Mouse (Mus musculus): Measurements from ENCODE around the gene Ado.

Gene Ado

DNA sequence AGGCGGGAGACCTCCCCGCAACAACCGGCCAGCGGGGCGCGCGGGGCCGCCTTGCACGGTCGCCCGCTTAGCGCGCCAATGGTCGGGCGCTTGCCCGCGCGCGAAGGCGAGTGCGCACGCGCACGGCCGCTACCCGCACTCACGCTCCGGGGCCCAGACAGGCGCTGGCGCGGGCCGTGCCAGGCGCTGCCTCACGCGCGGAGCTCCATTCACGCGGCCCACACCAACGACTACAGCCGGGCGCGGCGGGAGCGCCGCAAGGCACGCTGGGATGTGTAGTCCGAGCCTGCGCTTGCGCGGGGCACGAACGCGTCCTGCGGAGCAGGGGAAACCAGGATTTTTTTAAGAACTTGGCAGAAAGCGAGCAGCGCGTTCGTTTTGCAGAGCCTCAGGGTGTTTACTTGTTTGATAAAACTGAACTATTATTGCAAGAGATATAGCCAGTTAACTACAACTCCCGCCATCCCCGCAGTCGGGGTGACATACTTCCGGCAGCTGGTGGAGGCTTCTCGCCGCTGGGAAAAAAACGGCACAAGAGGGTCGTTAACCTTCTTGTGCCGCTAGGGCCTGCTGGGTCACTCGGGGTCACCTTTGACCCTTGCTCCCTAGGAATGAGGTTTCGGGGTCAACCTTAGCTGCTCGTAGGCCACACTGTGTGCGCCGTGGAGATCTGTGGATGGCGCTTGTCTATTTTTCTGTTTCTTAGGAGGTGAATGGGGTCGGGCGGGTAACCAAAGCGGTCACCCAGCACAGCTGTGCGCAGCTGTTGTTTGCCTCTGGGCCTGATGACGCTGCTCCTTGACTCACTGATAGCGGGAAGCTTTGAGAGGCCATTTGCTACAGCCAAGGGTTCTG, at the start of gene Ado:
Gene Ado, minus strand, starts transcription at position 79 of the 855 bp plus-strand sequence.
- DNase-seq (ENCODE audit: low spot score): peak; percentile 81

DNA sequence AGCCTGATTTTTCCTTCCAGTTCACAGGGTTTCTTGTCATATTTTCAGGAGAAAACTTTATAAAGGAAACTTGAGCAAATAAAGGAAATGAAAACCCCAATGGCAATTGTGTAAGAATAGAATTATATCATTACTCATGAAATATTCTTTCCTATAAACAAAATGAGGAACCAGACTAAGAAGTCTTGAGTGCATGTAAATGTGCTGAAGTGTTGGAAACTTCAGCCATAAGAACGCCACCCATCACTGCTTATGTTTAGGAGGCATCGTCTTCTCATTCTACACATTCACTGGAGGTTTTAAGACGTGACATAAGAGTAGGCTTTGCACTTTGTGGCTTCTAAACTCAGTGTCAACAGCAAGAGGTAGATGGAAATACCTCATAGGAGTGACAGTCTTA, 46.5 kb upstream of the Ado start:
- no peak for DNase-seq (ENCODE audit: low spot score)

DNA sequence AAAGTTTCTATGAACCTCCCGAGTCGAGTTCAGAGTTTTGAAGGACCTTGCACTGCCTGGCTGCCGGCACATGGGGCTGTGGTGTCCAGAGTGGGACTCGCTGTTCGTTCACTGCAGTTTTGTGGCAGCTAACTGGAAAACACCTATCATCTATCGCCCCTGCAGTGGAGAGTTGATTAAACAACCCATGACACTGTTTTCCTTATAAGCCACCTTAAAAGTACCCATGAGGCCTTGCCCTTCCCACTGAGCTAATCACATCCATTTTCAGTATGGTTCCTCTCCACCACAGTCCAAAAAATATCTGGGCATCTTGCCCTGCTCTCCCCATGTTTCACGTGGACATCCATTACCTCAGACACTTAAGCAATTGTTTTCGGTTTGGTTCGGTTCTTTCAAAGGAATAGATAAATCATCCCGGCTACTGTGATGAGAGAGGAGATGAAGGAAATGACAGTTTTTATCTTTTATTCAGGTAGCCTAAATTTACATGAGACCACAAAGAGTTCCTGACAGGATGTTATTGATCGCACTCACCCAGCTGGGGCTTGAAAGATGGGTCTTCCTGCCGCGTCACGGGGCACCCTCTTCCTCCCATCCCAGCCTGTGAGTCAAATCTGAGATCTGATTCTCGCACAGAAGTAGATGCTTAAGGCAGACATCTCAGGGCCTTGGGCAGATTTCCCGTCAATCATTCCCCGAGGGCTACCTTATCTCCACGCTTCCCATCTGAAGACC, 37.3 kb upstream of the Ado start:
- DNase-seq (ENCODE audit: low spot score): no peak

DNA sequence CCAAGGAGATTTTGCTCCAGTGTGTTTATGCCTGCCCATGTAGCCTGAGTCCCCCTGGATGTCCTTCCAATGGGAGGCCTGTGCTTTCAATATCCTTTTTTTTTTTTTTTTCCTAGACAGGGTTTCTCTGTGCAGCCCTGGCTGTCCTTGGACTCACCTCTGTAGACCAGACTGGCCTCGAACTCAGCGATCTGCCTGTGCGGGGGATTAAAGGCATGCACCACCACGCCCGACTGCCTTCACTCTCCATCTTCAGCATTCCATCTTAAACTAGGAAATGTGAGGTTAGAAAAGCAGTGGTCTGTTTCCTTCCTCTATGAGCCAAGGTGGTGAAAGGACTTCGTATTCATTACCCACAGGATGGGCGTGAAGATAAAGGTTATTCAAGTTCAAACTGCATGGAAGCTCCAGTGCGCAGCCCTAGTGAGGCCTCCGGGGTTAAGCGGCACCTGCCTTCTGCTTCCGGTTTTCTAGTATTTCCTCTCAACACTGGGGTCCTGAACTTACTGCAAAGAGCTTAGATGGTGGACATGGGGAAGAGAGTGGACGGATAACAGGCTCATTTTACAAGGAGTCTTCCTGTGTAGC, 33.0 kb upstream of the Ado start:
- DNase-seq (ENCODE audit: low spot score): no peak

GRCm38 (mm10) chr10:67579830-67580229, 31.1 kb upstream of the Ado start:
- DNase-seq (ENCODE audit: low spot score): no peak

- no peak for DNase-seq (ENCODE audit: low spot score)
Measured at GRCm38 (mm10) chr10:67573310-67573709, 24.6 kb upstream of the Ado start.

DNA sequence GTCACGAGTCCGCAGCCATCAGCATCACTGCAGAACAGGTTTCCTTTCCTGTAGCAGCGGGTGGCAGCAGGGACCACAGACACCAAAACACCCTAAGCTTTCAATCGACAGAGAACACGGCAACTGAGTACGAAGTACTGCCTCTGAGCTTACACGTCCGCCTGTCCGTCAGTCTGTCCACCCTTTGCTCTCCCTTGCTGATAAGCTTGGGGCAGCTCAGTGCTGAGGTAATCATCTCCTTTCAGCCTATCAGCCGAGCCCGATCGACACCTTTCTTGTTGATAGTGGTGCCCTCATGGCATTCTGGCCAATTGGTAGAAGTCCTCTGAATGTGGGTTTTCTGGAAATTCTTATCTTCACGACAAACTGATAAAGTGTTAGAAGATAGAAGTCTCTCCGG, 22.7 kb upstream of the Ado start:
- no peak for DNase-seq (ENCODE audit: low spot score)

GRCm38 (mm10) chr10:67569539-67569938, 20.8 kb upstream of the Ado start:
- DNase-seq (ENCODE audit: low spot score): no peak

GRCm38 (mm10) chr10:67566104-67566503, 17.3 kb upstream of the Ado start:
- DNase-seq (ENCODE audit: low spot score): no peak

DNA sequence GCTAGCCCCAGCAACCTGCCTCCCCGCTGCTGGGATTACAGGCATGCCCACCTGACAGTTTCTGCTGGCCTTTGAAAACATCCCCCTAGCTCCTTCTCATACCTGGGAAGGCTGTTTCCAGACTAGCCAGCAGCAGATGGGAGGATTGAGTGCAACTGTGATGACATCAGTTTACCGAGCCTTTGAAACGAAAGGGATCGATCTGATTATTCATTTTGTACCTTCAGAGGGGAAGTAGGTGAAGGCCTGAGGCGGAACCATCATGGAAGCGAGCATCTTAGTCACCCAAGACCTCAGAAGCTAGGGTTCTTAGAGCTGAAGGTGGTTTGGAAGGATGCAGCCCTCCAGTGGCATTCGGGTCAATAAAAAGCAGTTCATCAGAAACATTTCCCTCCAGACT, 15.8 kb upstream of the Ado start:
- no peak for DNase-seq (ENCODE audit: low spot score)

DNA sequence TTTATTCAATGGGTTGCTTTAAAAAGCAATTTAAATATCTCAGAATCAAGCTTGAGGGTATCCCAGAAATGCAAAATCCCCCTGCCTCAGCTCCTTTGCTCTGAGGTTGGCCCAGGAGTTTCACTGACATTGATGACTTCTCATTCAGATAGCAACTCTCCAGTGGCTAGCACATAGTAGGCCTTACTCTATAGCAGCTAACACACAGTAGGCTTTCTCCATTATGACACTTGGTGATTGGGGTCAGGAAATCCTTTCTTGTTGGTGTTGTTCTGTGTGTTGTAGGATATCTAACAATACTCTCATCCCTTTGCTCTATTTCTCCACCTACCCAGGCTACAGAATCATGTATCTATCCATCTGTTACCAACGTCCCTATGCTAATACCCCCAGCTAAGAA, 12.4 kb upstream of the Ado start:
- DNase-seq (ENCODE audit: low spot score): no peak

DNA sequence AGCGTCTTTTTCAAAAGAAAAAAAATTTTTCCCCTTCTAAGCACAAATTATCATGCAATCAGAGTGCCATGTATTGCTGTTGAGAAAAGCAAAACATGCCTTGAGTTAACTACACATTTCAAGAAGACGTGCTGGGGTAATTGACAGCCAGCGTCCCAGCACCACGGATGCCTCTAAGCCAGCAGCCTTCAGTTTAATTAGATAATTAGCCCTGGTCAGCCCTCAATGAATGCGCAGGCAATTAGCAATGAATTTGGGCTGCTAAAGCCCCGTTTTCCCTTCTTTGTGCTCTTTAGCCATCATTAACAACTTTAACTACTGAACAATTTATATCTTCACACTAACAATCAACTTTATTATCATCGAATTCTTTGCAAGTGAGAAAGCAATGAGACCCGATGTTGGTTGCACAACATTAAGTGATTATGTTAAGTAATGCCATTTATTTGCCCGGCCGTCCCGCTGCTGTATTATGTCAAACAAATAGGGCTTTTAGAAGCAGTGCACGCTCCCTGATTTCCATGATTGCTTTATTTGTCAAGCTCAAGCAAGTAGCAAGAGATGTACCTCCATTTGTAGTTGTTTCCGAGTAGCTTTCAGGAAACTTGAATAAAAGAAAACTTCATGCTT, 11.1 kb upstream of the Ado start:
- DNase-seq (ENCODE audit: low spot score): no peak

DNA sequence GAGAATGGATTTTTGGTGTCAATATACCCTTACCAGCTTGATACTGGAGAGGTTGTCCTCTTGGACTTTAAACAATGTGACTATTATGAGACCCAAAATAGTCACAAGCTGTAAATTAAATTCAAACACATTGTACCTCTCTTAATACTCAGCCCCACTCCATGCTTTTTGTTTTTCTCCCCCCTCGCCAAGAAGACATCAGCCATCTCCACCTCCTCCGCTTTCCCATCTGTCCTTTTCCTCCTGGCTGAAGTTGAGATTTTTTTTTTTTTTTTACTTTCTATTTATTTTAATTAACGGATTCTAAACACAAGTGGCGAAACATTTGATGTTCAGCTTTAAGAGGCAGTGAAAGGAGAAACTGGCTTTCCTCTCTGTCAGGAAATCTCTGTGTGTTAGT, 9.3 kb upstream of the Ado start:
- no peak for DNase-seq (ENCODE audit: low spot score)

- peak; percentile 48 for DNase-seq (ENCODE audit: low spot score)
Measured at GRCm38 (mm10) chr10:67548261-67548854, 397 bp downstream of the Ado start.

DNA sequence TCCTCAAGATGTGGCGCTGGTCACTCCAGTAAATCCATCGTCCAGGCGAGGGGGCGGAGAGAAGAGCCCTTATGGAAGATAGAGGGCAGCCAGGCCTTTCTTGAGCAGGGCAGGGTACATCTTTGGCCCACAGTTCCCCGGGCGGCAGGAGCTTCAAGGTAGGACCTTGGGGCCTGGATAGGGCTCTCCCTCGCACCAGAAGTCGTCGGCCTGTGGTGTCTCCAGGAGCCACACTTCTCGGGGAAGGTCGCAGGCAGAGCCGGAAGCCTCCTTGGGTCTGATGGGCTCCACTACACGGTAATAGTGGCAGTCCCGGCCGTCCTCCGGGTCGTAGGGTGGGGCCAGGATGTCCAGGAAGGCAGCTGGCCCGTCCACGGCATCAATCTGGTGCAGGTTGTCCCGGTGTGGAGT, 900 bp downstream of the Ado start:
- DNase-seq (ENCODE audit: low spot score): no peak

DNA sequence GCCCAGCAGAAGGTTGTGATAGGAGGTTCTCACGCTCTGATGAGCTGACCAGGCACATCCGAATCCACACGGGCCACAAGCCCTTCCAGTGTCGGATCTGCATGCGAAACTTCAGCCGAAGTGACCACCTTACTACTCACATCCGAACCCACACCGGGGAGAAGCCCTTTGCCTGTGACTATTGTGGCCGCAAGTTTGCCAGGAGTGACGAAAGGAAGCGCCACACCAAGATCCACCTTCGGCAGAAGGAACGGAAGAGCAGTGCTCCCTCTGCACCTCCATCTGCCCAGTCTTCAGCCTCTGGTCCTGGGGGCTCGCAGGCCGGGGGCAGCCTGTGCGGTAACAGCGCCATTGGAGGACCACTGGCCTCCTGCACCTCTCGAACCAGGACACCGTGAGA, 8.2 kb downstream of the Ado start:
- DNase-seq (ENCODE audit: low spot score): no peak

DNA sequence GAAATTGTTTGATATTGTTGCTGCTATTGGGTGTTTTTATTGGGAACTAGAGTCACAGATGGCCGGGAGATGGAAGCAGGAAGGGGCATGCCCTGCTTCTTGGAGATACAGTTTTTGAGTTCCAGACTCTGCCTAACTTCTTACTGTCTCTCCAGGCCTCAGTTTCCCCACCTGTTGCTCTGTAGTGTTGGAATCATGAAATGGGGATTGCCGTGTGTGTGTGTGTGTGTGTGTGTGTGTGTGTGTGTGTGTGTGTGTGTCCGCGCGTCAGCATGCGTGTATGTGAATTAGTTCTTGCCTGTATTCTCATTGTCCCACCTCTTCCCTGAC, 9.4 kb downstream of the Ado start:
- no peak for DNase-seq (ENCODE audit: low spot score)

- no peak for DNase-seq (ENCODE audit: low spot score)
Measured at GRCm38 (mm10) chr10:67538585-67539400, 10.0 kb downstream of the Ado start.

DNA sequence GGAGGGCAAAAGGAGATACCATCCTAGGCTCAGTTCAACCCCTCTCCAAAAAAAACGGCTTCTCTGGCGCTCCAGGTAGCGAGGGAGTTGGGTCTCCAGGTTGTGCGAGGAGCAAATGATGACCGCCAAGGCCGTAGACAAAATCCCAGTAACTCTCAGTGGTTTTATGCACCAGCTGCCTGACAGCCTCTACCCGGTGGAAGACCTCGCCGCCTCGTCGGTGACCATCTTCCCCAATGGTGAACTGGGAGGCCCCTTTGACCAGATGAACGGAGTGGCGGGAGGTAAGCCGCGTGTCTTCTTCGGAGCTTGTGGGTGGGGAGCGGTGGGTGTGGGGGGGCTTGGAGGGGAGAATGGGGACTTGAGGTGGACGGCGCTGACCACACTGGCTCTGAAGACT, 10.6 kb downstream of the Ado start:
- no peak for DNase-seq (ENCODE audit: low spot score)

- DNase-seq (ENCODE audit: low spot score): peak; percentile 76
Measured at GRCm38 (mm10) chr10:67537151-67537994, 11.4 kb downstream of the Ado start.
